Comparison of ENCODE assay signal across 9 mouse cellular contexts in the genomic region with DNA sequence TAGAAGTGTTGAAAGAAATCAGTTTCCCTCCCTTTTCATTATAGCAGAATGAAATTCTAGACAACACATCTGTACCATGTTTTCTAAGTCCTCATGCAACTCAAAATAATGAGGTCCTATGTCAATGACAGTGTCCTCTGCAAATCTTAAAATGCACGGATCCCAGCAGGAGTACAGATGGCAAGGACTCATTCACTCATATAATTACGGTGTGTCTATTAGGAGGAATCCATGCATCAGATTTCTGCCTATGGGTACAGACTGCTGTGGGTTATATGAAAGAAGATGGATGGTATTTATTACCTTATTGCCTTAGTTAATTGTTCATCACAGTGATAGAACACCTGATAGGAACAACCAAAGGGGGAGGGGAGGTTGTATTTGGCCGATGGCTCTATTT.
A peak's percentile ranks its signal among the peaks of the same experiment; 100 is the strongest.
DNase-seq lines count a peak whose midpoint lies in the region; ATAC-seq and TF ChIP-seq lines count a peak whose summit lies in the region.
"Had no signal": no experiment of that assay in that cellular context is flagged by ENCODE, and none has a peak within 500 bp of the region (broad histone marks: within the 10 kb centered on the region; RNA-seq: fewer than 3 reads in every experiment).

No protein-coding gene starts in this region.

- H3K9me3 ChIP-seq in heart, postnatal 0 days (replicated peaks; ENCODE audit: control insufficient read depth, low read length): no peaks in the 10 kb centered on the region
- no peaks in the 10 kb centered on the region for H3K9me3 ChIP-seq in limb, embryonic 10.5 days (replicated peaks)
- no peaks in the 10 kb centered on the region for H3K9me3 ChIP-seq in neural tube, embryonic 12.5 days

- no peak for TF ChIP-seq EP300 in heart, postnatal 0 days (IDR thresholded peaks at IDR 0.05; ENCODE audit: low read depth)

- no peak overlapping the region for H3K4me2 ChIP-seq in heart, postnatal 0 days (ENCODE audit: low read depth, low read length)
- H3K4me2 ChIP-seq in neural tube, embryonic 12.5 days (replicated peaks): peak overlapping the region; percentile 40

- no peak for ATAC-seq in heart, postnatal 0 days (ENCODE audit: insufficient read depth, low read depth)
- peak; percentile 59 for ATAC-seq in neural tube, embryonic 12.5 days (ENCODE audit: low FRiP score, low read depth)
- ATAC-seq in cerebellum, adult (ENCODE audit: insufficient number of reproducible peaks, low FRiP score, low TSS enrichment): no peak

- H3K4me3 ChIP-seq in heart, postnatal 0 days (ENCODE audit: low read depth, low read length): no peak overlapping the region
- H3K4me3 ChIP-seq in embryonic fibroblast, embryonic 13.5 days (ENCODE audit: insufficient read depth, low read length): no peak overlapping the region
- H3K4me3 ChIP-seq in limb, embryonic 10.5 days: no peak overlapping the region
- no peak overlapping the region for H3K4me3 ChIP-seq in neural tube, embryonic 12.5 days

- 51% methylated on average over 3 of the region's 3 CpGs for WGBS in heart, postnatal 0 days
- WGBS in limb, embryonic 10.5 days: 53% methylated on average over 3 of the region's 3 CpGs
- WGBS in neural tube, embryonic 12.5 days: 37% methylated on average over 3 of the region's 3 CpGs

- DNase-seq in heart, postnatal 0 days (ENCODE audit: low spot score): no peak
- no peak for DNase-seq in heart, adult 11 months
- no peak for DNase-seq in limb, embryonic 10.5 days (ENCODE audit: low spot score)
- no peak for DNase-seq in natural killer cell, adult 2 months (ENCODE audit: low spot score in 2 of 2)
- DNase-seq in frontal cortex, postnatal 25 days (ENCODE audit: low spot score in 2 of 2): no peak
- DNase-seq: right cerebral cortex, postnatal 4 days had no signal

- no peaks in the 10 kb centered on the region for H3K36me3 ChIP-seq in heart, postnatal 0 days (replicated peaks; ENCODE audit: control insufficient read depth, insufficient read depth, low read length)
- H3K36me3 ChIP-seq in limb, embryonic 10.5 days: no peaks in the 10 kb centered on the region
- H3K36me3 ChIP-seq in neural tube, embryonic 12.5 days: no peaks in the 10 kb centered on the region

- TF ChIP-seq CTCF in heart, postnatal 0 days (IDR thresholded peaks at IDR 0.05; ENCODE audit: low read depth): no peak
- TF ChIP-seq CTCF in embryonic fibroblast, embryonic 13.5 days (IDR thresholded peaks at IDR 0.05; ENCODE audit: borderline replicate concordance, insufficient read depth, low read length): no peak

- H3K27me3 ChIP-seq in heart, postnatal 0 days (ENCODE audit: control insufficient read depth, insufficient read depth, low read length): no peaks in the 10 kb centered on the region
- H3K27me3 ChIP-seq in limb, embryonic 10.5 days (ENCODE audit: low read depth, poor library complexity, severe bottlenecking): no peaks in the 10 kb centered on the region
- H3K27me3 ChIP-seq in neural tube, embryonic 12.5 days (replicated peaks): no peaks in the 10 kb centered on the region

- peak overlapping the region; percentile 99 for H3K27ac ChIP-seq in heart, postnatal 0 days (ENCODE audit: low read depth)
- peak overlapping the region; percentile 100 for H3K27ac ChIP-seq in embryonic fibroblast, embryonic 13.5 days (ENCODE audit: insufficient read depth, low read length)
- H3K27ac ChIP-seq in limb, embryonic 10.5 days: peak overlapping the region; percentile 86; the same call in 1 of the 2 replicates
- peak overlapping the region; percentile 28; the same call in 1 of the 2 replicates for H3K27ac ChIP-seq in neural tube, embryonic 12.5 days

- H3K4me1 ChIP-seq in heart, postnatal 0 days (ENCODE audit: control insufficient read depth, insufficient read depth): peaks cover 8% of the 10 kb centered on the region; the same call in 1 of the 2 replicates
- peaks cover 18% of the 10 kb centered on the region for H3K4me1 ChIP-seq in embryonic fibroblast, embryonic 13.5 days (ENCODE audit: control insufficient read depth, insufficient read depth, low read length)
- peaks cover 30% of the 10 kb centered on the region for H3K4me1 ChIP-seq in limb, embryonic 10.5 days
- H3K4me1 ChIP-seq in neural tube, embryonic 12.5 days: peaks cover 20% of the 10 kb centered on the region

- H3K9ac ChIP-seq in heart, postnatal 0 days (replicated peaks; ENCODE audit: low read depth, low read length): no peak overlapping the region
- no peak overlapping the region for H3K9ac ChIP-seq in neural tube, embryonic 12.5 days

- TF ChIP-seq POLR2A in embryonic fibroblast, embryonic 13.5 days (IDR thresholded peaks at IDR 0.05; ENCODE audit: low read depth, low read length): no peak

Comparison
In these comparisons a context has a peak if more than half of its experiments do, and no peak if none do; other contexts are left out.
1. H3K27ac ChIP-seq: peak in every context shown above with its lines; median percentile 100 in embryonic fibroblast, embryonic 13.5 days; 99 in heart, postnatal 0 days; 86 in limb, embryonic 10.5 days; 28 in neural tube, embryonic 12.5 days.